Mouse (Mus musculus) intestine, embryonic 16.5 days (tissue): Measurements from ENCODE around the gene Unc45a. TPM values are rescaled to one million over a fixed set of nuclear protein-coding genes. Genes with fewer than 3 reads are reported as not detected.
"Not testable (repeated sequence)": the region's sequence is repeated elsewhere in the genome, so short reads cannot be mapped to it uniquely, and the experiment has no call there.

Source experiments
- ATAC-seq: fragments of 200-750 bp; cut with Nextera tagmentation; 2 replicates; pipeline ENCODE4 v1.8.0; 2017; ENCODE audit warnings: moderate TSS enrichment, moderate library complexity
- H3K27ac ChIP-seq: fragments of 300-500 bp; sonication (generic); 2 replicates; pipeline ENCODE4 v1.5.1; 2014; ENCODE audit warnings: mild to moderate bottlenecking, low read length
- H3K27me3 ChIP-seq: fragments of 300-500 bp; sonication (generic); replicated peaks from 2 replicates; pipeline ENCODE4 v1.6.1; 2014; ENCODE audit warnings: low read length, control low read depth, mixed read lengths; ENCODE audit not compliant: control insufficient read depth, insufficient read depth
- H3K36me3 ChIP-seq: fragments of 300-500 bp; sonication (generic); 2 replicates; pipeline ENCODE4 v1.6.1; 2014; ENCODE audit warnings: low read length, control low read depth; ENCODE audit not compliant: control insufficient read depth, insufficient read depth
- H3K4me1 ChIP-seq: fragments of 300-500 bp; sonication (generic); 2 replicates; pipeline ENCODE4 v1.6.1; 2014; ENCODE audit warnings: low read length, control low read depth, mixed read lengths; ENCODE audit not compliant: control insufficient read depth, insufficient read depth
- H3K4me2 ChIP-seq: fragments of 300-500 bp; sonication (generic); 2 replicates; pipeline ENCODE4 v1.6.1; 2014; ENCODE audit warnings: low read depth, low read length, control low read depth
- H3K4me3 ChIP-seq: fragments of 300-500 bp; sonication (generic); 2 replicates; pipeline ENCODE4 v1.5.1; 2014; ENCODE audit warnings: mild to moderate bottlenecking, low read length
- H3K9ac ChIP-seq: fragments of 300-500 bp; sonication (generic); 2 replicates; pipeline ENCODE4 v1.6.1; 2014; ENCODE audit warnings: low read depth, low read length
- H3K9me3 ChIP-seq: fragments of 300-500 bp; sonication (generic); 2 replicates; pipeline ENCODE4 v1.6.1; 2016; ENCODE audit warnings: low read length, control low read depth; ENCODE audit not compliant: control insufficient read depth
- WGBS: fragments of 180-500 bp; shearing (Covaris S2); extraction: QIAGEN DNeasy Blood & Tissue Kit; methylation state at CpG from one replicate; pipeline ENCODE4 v1.1.7; 2014; 5-methylcytosine and 5-hydroxymethylcytosine counted together
- polyA plus RNA-seq: library from polyadenylated mRNA; unstranded; fragments of >200 nt; fragmentation: Nextera tagmentation; extraction: Ambion mirVana; gene quantifications from 2 replicates; pipeline ENCODE4 v1.2.1, GENCODE M21; 2015

Unc45a gene
- polyA plus RNA-seq, 1 experiment from 2014 or later, result 35.0 TPM

DNA sequence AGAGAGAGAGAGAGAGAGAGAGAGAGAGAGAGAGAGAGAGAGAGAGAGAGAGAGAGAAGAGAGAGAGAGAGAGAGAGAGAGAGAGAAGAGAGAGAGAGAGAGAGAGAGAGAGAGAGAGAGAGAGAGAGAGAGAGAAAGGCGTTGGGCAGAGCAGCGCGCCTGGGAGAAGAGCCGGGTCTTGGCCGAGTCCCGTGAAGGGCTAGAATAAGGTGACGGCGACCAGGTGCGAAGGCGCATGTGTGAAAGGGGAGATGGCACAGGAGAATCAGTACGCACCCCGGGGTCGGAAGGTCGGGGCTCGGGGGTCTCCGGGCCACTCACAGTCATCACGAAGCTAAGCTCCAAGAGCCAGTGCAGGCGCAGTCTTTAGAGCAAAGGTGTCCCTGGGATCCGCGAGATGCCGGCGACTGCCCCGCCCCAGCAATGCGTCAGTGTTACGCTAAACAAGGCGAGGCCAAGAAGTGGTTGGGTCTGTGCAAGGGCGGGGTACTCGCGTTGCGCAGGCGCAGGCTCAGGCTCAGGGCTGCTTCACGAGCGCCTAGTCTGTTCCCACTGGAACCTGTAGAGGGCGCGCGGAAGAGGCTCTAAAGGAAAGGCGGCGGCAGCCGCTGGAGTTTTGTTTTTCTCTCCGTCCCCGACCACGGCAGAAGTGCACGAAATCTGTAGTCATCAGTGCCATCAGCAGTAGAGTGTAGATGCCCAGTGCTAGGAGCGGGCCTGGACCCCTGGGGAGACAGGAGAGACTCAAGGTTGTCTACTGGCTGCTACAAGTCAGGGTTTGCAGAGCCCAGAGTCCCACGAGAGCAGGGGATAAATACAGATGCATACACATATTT, 794 bp downstream of the Unc45a start:
- Histone ChIP-seq H3K9me3 (no peaks in the 10 kb centered on the region), H3K4me3 (peak overlapping the region; percentile 71), H3K27me3 (no peaks in the 10 kb centered on the region), H3K4me2 (peak overlapping the region; percentile 91), H3K36me3 (0 out of 2 replicates have a peak, but pooled peaks cover 5% of the 10 kb centered on the region), H3K4me1 (peaks cover 26% of the 10 kb centered on the region), H3K27ac (peak overlapping the region; percentile 89), H3K9ac (peak overlapping the region; percentile 81)
- WGBS, result under 1% methylated on average over 45 of the region's 45 CpGs
- peak; percentile 97 for ATAC-seq

DNA sequence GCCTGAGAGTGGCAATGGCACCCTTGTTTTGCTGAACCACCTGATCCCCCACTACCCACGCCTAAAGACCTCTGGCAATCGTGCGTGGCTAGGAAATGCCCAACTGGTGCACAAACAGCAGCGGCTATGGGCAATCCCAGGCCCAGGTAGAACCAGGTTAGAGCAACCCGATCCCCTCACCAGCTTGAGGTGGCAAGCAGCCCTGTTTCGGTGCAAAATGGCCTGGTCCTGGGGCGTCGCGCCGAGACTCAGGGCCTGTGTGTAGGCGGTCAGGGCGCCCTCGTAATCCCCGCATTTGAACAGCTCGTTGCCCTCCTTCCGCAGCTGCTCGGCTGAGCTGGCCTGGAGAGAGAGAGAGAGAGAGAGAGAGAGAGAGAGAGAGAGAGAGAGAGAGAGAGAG, 1.4 kb downstream of the Unc45a start:
- WGBS, result 6% methylated on average over 17 of the region's 17 CpGs
- ATAC-seq, result no peak

DNA sequence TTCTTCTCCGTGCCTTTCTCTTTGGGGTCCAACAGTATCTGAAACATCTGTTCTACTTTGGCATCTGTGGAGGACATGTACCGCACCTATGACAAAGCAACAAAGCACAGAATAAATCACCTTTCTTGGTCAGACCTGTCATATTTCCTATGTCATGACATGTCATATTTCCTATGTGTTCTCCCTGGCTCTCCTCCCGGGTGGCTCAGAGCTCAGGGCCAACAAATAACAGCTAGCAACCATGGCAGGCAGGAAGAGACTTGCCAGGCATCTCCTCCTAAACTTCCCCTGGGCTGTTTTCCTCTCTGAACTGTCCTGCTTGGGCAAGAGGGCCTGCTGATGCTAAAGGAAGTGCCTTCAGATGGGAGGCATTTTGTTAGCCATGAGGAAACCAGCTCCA, 3.9 kb downstream of the Unc45a start:
- H3K36me3 ChIP-seq, result peaks cover 29% of the 10 kb centered on the region

More for the DNA sequence above, 1.4 kb downstream of the Unc45a start:
- Histone ChIP-seq H3K9ac (peak overlapping the region; percentile 81), H3K4me2 (peak overlapping the region; percentile 91), H3K36me3 (peaks cover 8% of the 10 kb centered on the region; the same call in 1 of the 2 replicates), H3K27ac (no peak overlapping the region), H3K4me1 (peaks cover 26% of the 10 kb centered on the region), H3K4me3 (peak overlapping the region; percentile 71), H3K27me3 (no peaks in the 10 kb centered on the region), H3K9me3 (no peaks in the 10 kb centered on the region)

DNA sequence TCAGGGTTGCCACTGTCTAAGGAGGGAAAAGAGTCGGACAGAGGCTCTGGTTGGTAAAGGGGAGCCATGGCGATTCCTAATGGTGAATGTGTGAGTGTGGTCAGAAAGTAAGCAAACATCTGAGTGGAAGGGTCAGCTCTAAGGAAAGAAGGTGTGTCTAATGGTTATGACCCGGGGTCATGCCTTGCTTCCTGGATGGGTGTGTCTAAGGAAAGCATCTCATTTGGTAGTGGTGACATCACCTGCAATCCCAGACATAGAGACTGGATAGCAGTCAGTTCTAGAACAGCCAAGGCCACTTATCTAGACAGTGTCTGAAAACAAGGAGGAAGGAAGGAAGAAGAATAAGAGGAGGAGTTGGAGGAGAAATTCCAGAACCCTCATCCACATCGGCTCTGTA, 6.0 kb downstream of the Unc45a start:
- peaks cover 12% of the 10 kb centered on the region for H3K4me1 ChIP-seq
- H3K36me3 ChIP-seq, result peaks cover 35% of the 10 kb centered on the region
- H3K4me3 ChIP-seq, result no peak overlapping the region
- ATAC-seq, result no peak
- 82% methylated on average over 4 of the region's 4 CpGs for WGBS
- H3K9me3 ChIP-seq, result 0 out of 2 replicates have a peak, but pooled peaks cover 5% of the 10 kb centered on the region
- H3K27ac ChIP-seq, result no peak overlapping the region
- H3K9ac ChIP-seq, result no peak overlapping the region
- no peak overlapping the region for H3K4me2 ChIP-seq
- H3K27me3 ChIP-seq, result no peaks in the 10 kb centered on the region

More for the DNA sequence above, 3.9 kb downstream of the Unc45a start:
- 0 out of 2 replicates have a peak, but pooled peaks cover 5% of the 10 kb centered on the region for H3K9me3 ChIP-seq
- no peak overlapping the region for H3K27ac ChIP-seq
- H3K27me3 ChIP-seq, result no peaks in the 10 kb centered on the region
- 92% methylated on average over 3 of the region's 3 CpGs for WGBS
- H3K4me3 ChIP-seq, result no peak overlapping the region
- no peak overlapping the region for H3K9ac ChIP-seq
- no peak overlapping the region for H3K4me2 ChIP-seq
- no peak for ATAC-seq
- peaks cover 16% of the 10 kb centered on the region for H3K4me1 ChIP-seq

DNA sequence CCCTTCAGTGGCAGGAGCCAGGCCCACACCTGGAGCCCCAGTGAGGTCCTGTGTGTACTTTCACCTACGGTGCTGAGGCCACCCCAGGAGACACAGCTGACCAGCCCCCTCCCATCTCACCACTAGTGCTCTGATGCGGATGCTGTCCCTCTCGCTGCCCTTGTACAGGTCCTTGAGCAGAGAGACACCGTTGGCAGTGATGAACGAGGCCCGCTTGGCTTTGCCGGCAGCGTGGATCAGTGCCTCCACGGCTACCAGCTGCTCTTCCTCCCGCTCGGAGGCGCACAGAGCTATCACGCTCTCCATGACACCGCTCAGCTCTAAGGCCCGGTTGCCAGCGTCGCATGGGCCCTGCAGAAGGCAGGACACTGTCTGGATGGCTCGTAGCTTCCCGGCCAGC, 9.4 kb downstream of the Unc45a start:
- Histone ChIP-seq H3K27me3 (no peaks in the 10 kb centered on the region), H3K9ac (no peak overlapping the region), H3K9me3 (0 out of 2 replicates have a peak, but pooled peaks cover 5% of the 10 kb centered on the region), H3K4me3 (no peak overlapping the region), H3K27ac (no peak overlapping the region), H3K4me1 (no peaks in the 10 kb centered on the region), H3K4me2 (no peak overlapping the region), H3K36me3 (peaks cover 37% of the 10 kb centered on the region)
- WGBS, result 92% methylated on average over 19 of the region's 19 CpGs
- ATAC-seq, result no peak

DNA sequence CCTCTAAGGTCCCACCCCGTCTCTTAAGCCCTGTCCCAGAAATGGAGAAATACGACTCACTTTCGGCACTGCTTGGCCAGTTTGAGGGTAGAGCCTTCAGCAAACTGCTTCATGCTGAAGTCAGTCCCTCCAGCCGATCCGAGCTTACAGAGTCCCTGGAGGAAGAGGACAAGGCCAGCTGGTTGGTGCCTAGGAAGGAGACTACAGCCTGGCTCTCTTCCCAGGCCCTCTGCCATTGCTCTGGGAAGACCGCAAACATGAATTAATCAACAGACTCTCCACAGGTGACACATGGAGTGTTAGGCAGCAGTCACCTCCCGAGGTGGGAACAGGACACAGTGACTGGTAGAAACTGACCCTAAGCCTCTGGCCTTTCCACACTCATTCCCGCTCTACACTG, 10.5 kb downstream of the Unc45a start:
- no peak overlapping the region for H3K27ac ChIP-seq
- 89% methylated on average over 8 of the region's 8 CpGs for WGBS
- no peak overlapping the region for H3K4me2 ChIP-seq
- 0 out of 2 replicates have a peak, but pooled peaks cover 5% of the 10 kb centered on the region for H3K9me3 ChIP-seq
- no peak for ATAC-seq
- peaks cover 37% of the 10 kb centered on the region for H3K36me3 ChIP-seq
- no peak overlapping the region for H3K4me3 ChIP-seq
- H3K4me1 ChIP-seq, result no peaks in the 10 kb centered on the region
- H3K27me3 ChIP-seq, result no peaks in the 10 kb centered on the region
- H3K9ac ChIP-seq, result no peak overlapping the region

DNA sequence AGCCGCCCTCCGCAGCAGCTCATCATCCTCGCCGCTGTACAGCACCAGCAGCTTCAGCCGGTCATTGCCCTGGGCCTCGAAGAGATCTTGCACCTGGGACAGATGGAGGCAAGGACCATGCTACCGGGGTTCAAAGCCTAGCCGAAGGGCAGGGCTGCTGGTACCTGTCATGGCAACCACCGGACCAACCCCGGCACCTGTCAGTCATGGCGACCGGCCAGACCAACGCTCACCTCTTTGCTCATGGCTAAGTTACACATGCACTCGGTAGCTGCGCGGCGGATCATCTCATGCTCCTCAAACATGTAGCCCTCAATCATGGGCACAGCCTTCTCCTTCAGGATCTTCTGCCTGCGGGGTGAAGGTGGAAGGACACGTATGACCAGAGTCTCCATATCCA, 14.7 kb downstream of the Unc45a start:
- H3K4me1 ChIP-seq, result peaks cover 13% of the 10 kb centered on the region
- H3K27ac ChIP-seq, result no peak overlapping the region
- H3K9ac ChIP-seq, result no peak overlapping the region
- 95% methylated on average over 19 of the region's 19 CpGs for WGBS
- ATAC-seq, result no peak
- H3K36me3 ChIP-seq, result peaks cover 7% of the 10 kb centered on the region
- no peak overlapping the region for H3K4me3 ChIP-seq
- H3K27me3 ChIP-seq, result no peaks in the 10 kb centered on the region
- H3K9me3 ChIP-seq, result no peaks in the 10 kb centered on the region
- no peak overlapping the region for H3K4me2 ChIP-seq

DNA sequence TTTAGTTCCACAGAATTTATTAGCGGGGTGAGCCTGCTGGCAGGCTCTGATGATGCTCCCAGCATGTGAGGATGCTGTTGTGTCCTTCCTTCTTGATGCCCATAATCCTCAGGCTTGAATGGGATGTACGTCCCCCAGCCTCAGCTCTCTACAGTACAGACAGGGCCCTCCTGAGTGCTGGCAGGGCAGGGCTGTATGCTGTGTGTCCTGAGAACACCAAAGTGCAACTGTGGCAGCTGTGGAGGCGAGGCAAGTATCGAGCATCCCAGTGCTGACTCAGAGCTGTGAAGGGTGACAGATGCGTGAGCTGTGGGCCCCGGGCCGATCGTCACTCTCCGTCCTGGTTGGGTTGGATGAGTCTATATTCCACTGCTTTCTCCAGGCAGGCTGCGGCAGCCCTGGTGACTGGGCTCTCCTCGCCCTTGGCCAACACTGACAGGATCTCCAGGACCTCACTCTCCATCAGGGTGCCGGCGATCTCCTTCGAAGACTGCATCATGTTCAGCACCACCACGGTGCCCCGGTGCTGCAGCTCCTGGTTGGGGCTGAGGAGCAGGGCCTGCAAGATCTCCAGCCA, 15.4 kb downstream of the Unc45a start:
- Histone ChIP-seq H3K4me2 (no peak overlapping the region), H3K9ac (no peak overlapping the region; the same call in 1 of the 2 replicates), H3K4me1 (peaks cover 13% of the 10 kb centered on the region), H3K27me3 (no peaks in the 10 kb centered on the region), H3K36me3 (peaks cover 7% of the 10 kb centered on the region), H3K4me3 (no peak overlapping the region), H3K9me3 (no peaks in the 10 kb centered on the region), H3K27ac (peak overlapping the region; percentile 9; the same call in 1 of the 2 replicates)
- no peak for ATAC-seq
- 92% methylated on average over 16 of the region's 16 CpGs for WGBS

DNA sequence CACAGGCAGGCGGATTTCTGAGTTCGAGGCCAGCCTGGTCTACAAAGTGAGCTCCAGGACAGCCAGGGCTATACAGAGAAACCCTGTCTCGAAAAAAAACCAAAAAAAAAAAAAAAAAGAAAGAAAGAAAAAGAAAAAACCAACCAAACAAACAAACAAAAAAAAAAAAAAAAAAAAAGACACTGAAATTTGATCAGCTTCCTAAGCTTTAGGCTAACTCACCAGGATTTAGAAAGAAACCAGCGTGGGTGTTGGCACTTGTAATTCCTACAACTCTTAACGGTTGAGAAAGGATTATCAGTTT, 16.0 kb downstream of the Unc45a start:
- peak overlapping the region; percentile 76; the same call in 1 of the 2 replicates for H3K9ac ChIP-seq
- H3K27ac ChIP-seq, result peak overlapping the region; percentile 92; the same call in 1 of the 2 replicates
- H3K4me1 ChIP-seq, result peaks cover 13% of the 10 kb centered on the region
- not testable (repeated sequence) for H3K27me3 ChIP-seq, ATAC-seq, H3K4me2 ChIP-seq, H3K4me3 ChIP-seq, H3K36me3 ChIP-seq, H3K9me3 ChIP-seq
- 39% methylated on average over 5 of the region's 5 CpGs for WGBS
